Mouse (Mus musculus) CH12.LX (cell line): ENCODE results near the gene Ndufa13. TPM values are rescaled to one million over a fixed set of nuclear protein-coding genes. Genes with fewer than 3 reads are reported as not detected.

Source experiments
- DNase-seq: peaks from one replicate; pipeline ENCODE4 v3.0.0-alpha.2; 2013; ENCODE audit errors: extremely low read depth
- H3K27ac ChIP-seq: 2 replicates; pipeline ENCODE4 v1.5.1; 2012; ENCODE audit warnings: low read depth, mild to moderate bottlenecking, control low read depth, moderate library complexity; ENCODE audit not compliant: insufficient read depth
- H3K27me3 ChIP-seq: replicated peaks from 2 replicates; pipeline ENCODE3; 2012; ENCODE audit warnings: inconsistent platforms
- H3K36me3 ChIP-seq, 2 experiments: replicated peaks in 1 of 2; 2 replicates each; pipeline versions ENCODE3 to v1.6.1; 2012; ENCODE audit warnings: inconsistent platforms in 1 of 2, low read length in 1 of 2, mild to moderate bottlenecking in 1 of 2, mixed read lengths in 1 of 2, moderate library complexity in 1 of 2; ENCODE audit not compliant: control insufficient read depth in 1 of 2, insufficient read depth in 1 of 2
- H3K4me1 ChIP-seq, 2 experiments: 2 replicates each; pipeline ENCODE4 v1.6.1; 2012; ENCODE audit warnings: inconsistent platforms in 1 of 2, moderate library complexity in 1 of 2; ENCODE audit not compliant: insufficient read depth in 2 of 2, control insufficient read depth in 1 of 2
- H3K4me2 ChIP-seq: 2 replicates; pipeline ENCODE4 v1.6.1; 2012; ENCODE audit warnings: low read depth, mild to moderate bottlenecking, control low read depth; ENCODE audit not compliant: poor library complexity, insufficient read depth, severe bottlenecking
- H3K4me3 ChIP-seq, 3 experiments: fragments of 150-350 bp in 1 of 3; sonication (generic) in 1 of 3; replicated peaks in 1 of 3; 2 replicates each; pipeline versions ENCODE3 to v1.5.1; 2011 to 2012; ENCODE audit warnings: low read depth in 2 of 3, low read length in 2 of 3, mild to moderate bottlenecking in 2 of 3, moderate library complexity in 2 of 3, control low read depth in 1 of 3, improper control_type of control experiment in 1 of 3, inconsistent platforms in 1 of 3, mixed read lengths in 1 of 3; ENCODE audit not compliant: poor library complexity in 1 of 3
- H3K79me2 ChIP-seq: replicated peaks from 2 replicates; pipeline ENCODE4 v1.6.1; 2012; ENCODE audit warnings: mild to moderate bottlenecking, moderate library complexity; ENCODE audit not compliant: control insufficient read depth, poor library complexity, insufficient read depth, severe bottlenecking; ENCODE audit errors: extremely low read depth
- H3K9ac ChIP-seq: 2 replicates; pipeline ENCODE4 v1.6.1; 2012; ENCODE audit warnings: low read depth, mild to moderate bottlenecking, control low read depth, moderate library complexity; ENCODE audit not compliant: insufficient read depth
- H3K9me3 ChIP-seq: replicated peaks from 2 replicates; pipeline ENCODE3; 2012; ENCODE audit warnings: low read length, inconsistent platforms, mixed read lengths
- ELF1 ChIP-seq: IDR thresholded peaks from 2 replicates; pipeline ENCODE4 v1.6.1; 2014; ENCODE audit warnings: low read depth, mild to moderate bottlenecking, inconsistent platforms, low read length, improper control_type of control experiment
- ETS1 ChIP-seq: conservative IDR thresholded peaks from 2 replicates; pipeline ENCODE4 v1.6.1; 2012; ENCODE audit warnings: low read depth, mild to moderate bottlenecking, inconsistent platforms, low read length, improper control_type of control experiment, moderate library complexity
- GABPA ChIP-seq: IDR thresholded peaks from 2 replicates; pipeline ENCODE4 v1.6.1; 2012; ENCODE audit warnings: low read depth, low read length, improper control_type of control experiment, inconsistent platforms; ENCODE audit not compliant: insufficient replicate concordance
- IRF4 ChIP-seq: IDR thresholded peaks from 2 replicates; pipeline ENCODE4 v1.6.1; 2014; ENCODE audit warnings: low read depth, mild to moderate bottlenecking, inconsistent platforms, low read length, improper control_type of control experiment
- JUND ChIP-seq: conservative IDR thresholded peaks from 2 replicates; pipeline ENCODE4 v1.6.1; 2011; ENCODE audit warnings: low read depth, low read length, improper control_type of control experiment
- MAZ ChIP-seq: IDR thresholded peaks from 2 replicates; pipeline ENCODE4 v1.6.1; 2012; ENCODE audit warnings: low read depth, mild to moderate bottlenecking, inconsistent platforms, low read length, improper control_type of control experiment, moderate library complexity
- MXI1 ChIP-seq: IDR thresholded peaks from 2 replicates; pipeline ENCODE4 v1.6.1; 2011; ENCODE audit warnings: mild to moderate bottlenecking, low read depth, low read length, improper control_type of control experiment
- MYC ChIP-seq: IDR thresholded peaks from 2 replicates; pipeline ENCODE4 v1.6.1; 2011; ENCODE audit warnings: low read depth, mild to moderate bottlenecking, improper control_type of control experiment, low read length
- NELFE ChIP-seq: IDR thresholded peaks from 2 replicates; pipeline ENCODE4 v1.6.1; 2011; ENCODE audit warnings: low read depth, low read length, improper control_type of control experiment
- NRF1 ChIP-seq: IDR thresholded peaks from 2 replicates; pipeline ENCODE4 v1.6.1; 2014; ENCODE audit warnings: low read depth, mild to moderate bottlenecking, inconsistent platforms, low read length, improper control_type of control experiment, moderate library complexity
- POLR2AphosphoS2 ChIP-seq: IDR thresholded peaks from 2 replicates; pipeline ENCODE4 v1.6.1; 2011; ENCODE audit warnings: low read depth, low read length, improper control_type of control experiment
- RAD21 ChIP-seq: IDR thresholded peaks from 2 replicates; pipeline ENCODE4 v1.6.1; 2011; ENCODE audit warnings: low read depth, mild to moderate bottlenecking, low read length, improper control_type of control experiment, moderate library complexity
- SMC3 ChIP-seq: IDR thresholded peaks from 2 replicates; pipeline ENCODE4 v1.6.1; 2011; ENCODE audit warnings: low read depth, low read length, improper control_type of control experiment
- TBP ChIP-seq: conservative IDR thresholded peaks from 2 replicates; pipeline ENCODE4 v1.6.1; 2011; ENCODE audit warnings: low read depth, low read length, improper control_type of control experiment
- ZC3H11A ChIP-seq: IDR thresholded peaks from 2 replicates; pipeline ENCODE4 v1.6.1; 2012; ENCODE audit warnings: low read depth, mild to moderate bottlenecking, inconsistent platforms, low read length, improper control_type of control experiment
- ZNF384 ChIP-seq: IDR thresholded peaks from 2 replicates; pipeline ENCODE4 v1.6.1; 2012; ENCODE audit warnings: low read depth, low read length, improper control_type of control experiment, inconsistent platforms
- dilution Hi-C: fragments of 300-500 bp; cut with MboI; formaldehyde crosslinking; loops from 2 replicates; pipeline ENCODE4 v1.14.3; 2020; ENCODE audit warnings: low sequenced_read_pairs; ENCODE audit not compliant: extremely low pct_unique_long_range_greater_than_20kb, extremely low pct_ligation_motif_present
- in situ Hi-C: fragments of 300-500 bp; cut with MboI; formaldehyde crosslinking; loops from 3 replicates; pipeline ENCODE4 v1.14.3; 2019; ENCODE audit warnings: low sequenced_read_pairs, low pct_ligation_motif_present, low pct_unique_long_range_greater_than_20kb, mixed read lengths
- polyA plus RNA-seq: library from polyadenylated mRNA; unstranded; fragments of >175 nt; gene quantifications from 2 replicates; pipeline ENCODE4 v1.2.1, GENCODE M21; 2012; ENCODE audit warnings: low read depth; ENCODE audit not compliant: insufficient read length
- total RNA-seq, 2 experiments: library from RNA; depleted of rRNA; stranded (reverse); fragments of 300-350 nt in 1 of 2; fragments of >200 nt in 1 of 2; gene quantifications; 2 replicates each; pipeline ENCODE4 v1.2.3; 2012 to 2014

The Ndufa13 gene
- total and polyA plus RNA-seq, 3 experiments, result 74.7 to 177 (median 90.1) TPM

- DNase-seq, result no peak
- dilution Hi-C loops, result no loop called here
- peaks cover 0 to 28% of the 10 kb centered on the region in 2 experiments for H3K36me3 ChIP-seq
- TF ChIP-seq TBP, result no peak
- no peak for TF ChIP-seq ZC3H11A
- no peak for TF ChIP-seq MYC
- TF ChIP-seq, all 38 proteins: peak for 0
- Histone ChIP-seq H3K79me2 (no peaks in the 10 kb centered on the region), H3K4me2 (no peak overlapping the region), H3K9ac (no peak overlapping the region), H3K27me3 (no peaks in the 10 kb centered on the region), H3K27ac (no peak overlapping the region), H3K4me1 (peaks cover 0 to 5% of the 10 kb centered on the region in 2 experiments; a peak in 1 of 4 replicates), H3K4me3 (no peak overlapping the region), H3K9me3 (peaks cover 31% of the 10 kb centered on the region)
- in situ Hi-C loops, result no loop called here
Observed at GRCm38 (mm10) chr8:69882833-69883600, 19.3 kb downstream of the Ndufa13 start.

GRCm38 (mm10) chr8:69882021-69882756 lies 20.2 kb downstream of the Ndufa13 start:
- Histone ChIP-seq H3K4me2 (no peak overlapping the region), H3K27ac (no peak overlapping the region), H3K36me3 (peaks cover 0 to 21% of the 10 kb centered on the region in 2 experiments), H3K79me2 (no peaks in the 10 kb centered on the region), H3K4me1 (no peaks in the 10 kb centered on the region), H3K27me3 (no peaks in the 10 kb centered on the region), H3K9me3 (peaks cover 31% of the 10 kb centered on the region), H3K9ac (no peak overlapping the region), H3K4me3 (peak overlapping the region in 1 of 3 experiments; percentile 4)
- DNase-seq, result no peak
- TF ChIP-seq ELF1 (no peak), GABPA (no peak), MAZ (no peak), TBP (no peak), JUND (no peak), RAD21 (no peak), POLR2AphosphoS2 (no peak), MYC (no peak), ZC3H11A (no peak), NRF1 (no peak), ZNF384 (no peak), MXI1 (no peak), IRF4 (no peak), SMC3 (no peak), ETS1 (no peak), NELFE (no peak)
- in situ Hi-C loops, result no loop called here
- dilution Hi-C loops, result no loop called here
